Mouse (Mus musculus) MEL (cell line): Measurements from ENCODE around the gene Phf11b.
"Not testable (repeated sequence)": the region's sequence is repeated elsewhere in the genome, so short reads cannot be mapped to it uniquely, and the experiment has no call there.

Experiments
- BHLHE40 ChIP-seq: IDR thresholded peaks from 2 replicates; pipeline ENCODE4 v1.6.1; 2012; ENCODE audit warnings: low read depth, mild to moderate bottlenecking, inconsistent platforms, low read length, improper control_type of control experiment, borderline replicate concordance
- CTCF ChIP-seq, 3 experiments: IDR thresholded peaks in 2 of 3; conservative IDR thresholded peaks in 1 of 3; 2 replicates each; pipeline ENCODE4 v1.5.1; 2011 to 2012; ENCODE audit warnings: low read length in 3 of 3, low read depth in 2 of 3, mild to moderate bottlenecking in 2 of 3, improper control_type of control experiment in 1 of 3, inconsistent platforms in 1 of 3, mixed read lengths in 1 of 3, moderate library complexity in 1 of 3; ENCODE audit not compliant: control insufficient read depth in 1 of 3, insufficient read depth in 1 of 3, poor library complexity in 1 of 3, severe bottlenecking in 1 of 3
- E2F4 ChIP-seq: IDR thresholded peaks from 2 replicates; pipeline ENCODE4 v1.6.1; 2011; ENCODE audit warnings: low read depth, low read length, improper control_type of control experiment, borderline replicate concordance
- ELF1 ChIP-seq: IDR thresholded peaks from 2 replicates; pipeline ENCODE4 v1.6.1; 2014; ENCODE audit warnings: low read depth, mild to moderate bottlenecking, inconsistent platforms, low read length, improper control_type of control experiment, moderate library complexity
- EP300 ChIP-seq, 2 experiments: IDR thresholded peaks; 2 replicates each; pipeline ENCODE4 v1.6.1; 2011; ENCODE audit warnings: improper control_type of control experiment in 2 of 2, low read length in 2 of 2, low read depth in 1 of 2, mild to moderate bottlenecking in 1 of 2
- MEF2A ChIP-seq: IDR thresholded peaks from 2 replicates; pipeline ENCODE4 v1.6.1; 2014; ENCODE audit warnings: low read depth, mild to moderate bottlenecking, inconsistent platforms, low read length, improper control_type of control experiment; ENCODE audit not compliant: poor library complexity, insufficient replicate concordance, severe bottlenecking; ENCODE audit errors: extremely low read depth
- POLR2A ChIP-seq, 2 experiments: IDR thresholded peaks; 2 replicates each; pipeline ENCODE4 v1.6.1; 2011 to 2012; ENCODE audit warnings: low read length in 2 of 2, mild to moderate bottlenecking in 2 of 2, control low read depth in 1 of 2, improper control_type of control experiment in 1 of 2, low read depth in 1 of 2, moderate library complexity in 1 of 2; ENCODE audit not compliant: control insufficient read depth in 1 of 2, insufficient read depth in 1 of 2, poor library complexity in 1 of 2
- USF1 ChIP-seq: IDR thresholded peaks from 2 replicates; pipeline ENCODE4 v1.6.1; 2014; ENCODE audit warnings: low read depth, mild to moderate bottlenecking, inconsistent platforms, low read length, improper control_type of control experiment, moderate library complexity
- ZMIZ1 ChIP-seq: IDR thresholded peaks from 2 replicates; pipeline ENCODE4 v1.6.1; 2012; ENCODE audit warnings: low read depth, mild to moderate bottlenecking, inconsistent platforms, low read length, improper control_type of control experiment, moderate library complexity

- TF ChIP-seq CTCF (IDR thresholded peaks at IDR 0.05 in 2 of 3, conservative IDR thresholded peaks at IDR 0.05 in 1 of 3; ENCODE audit: control insufficient read depth in 1 of 3, insufficient read depth in 1 of 3, low read depth in 2 of 3, low read length in 3 of 3, poor library complexity in 1 of 3, severe bottlenecking in 1 of 3); EP300 (IDR thresholded peaks at IDR 0.05; ENCODE audit: low read depth in 1 of 2, low read length in 2 of 2); POLR2A (IDR thresholded peaks at IDR 0.05; ENCODE audit: control insufficient read depth in 1 of 2, insufficient read depth in 1 of 2, low read depth in 1 of 2, low read length in 2 of 2, poor library complexity in 1 of 2); E2F4; MEF2A; BHLHE40; ZMIZ1; ELF1; USF1: not testable (repeated sequence)
Observed at GRCm38 (mm10) chr14:59297391-59297790, 43.8 kb downstream of the Phf11b start, which contains the start of gene Phf11a.
